In the genomic region with DNA sequence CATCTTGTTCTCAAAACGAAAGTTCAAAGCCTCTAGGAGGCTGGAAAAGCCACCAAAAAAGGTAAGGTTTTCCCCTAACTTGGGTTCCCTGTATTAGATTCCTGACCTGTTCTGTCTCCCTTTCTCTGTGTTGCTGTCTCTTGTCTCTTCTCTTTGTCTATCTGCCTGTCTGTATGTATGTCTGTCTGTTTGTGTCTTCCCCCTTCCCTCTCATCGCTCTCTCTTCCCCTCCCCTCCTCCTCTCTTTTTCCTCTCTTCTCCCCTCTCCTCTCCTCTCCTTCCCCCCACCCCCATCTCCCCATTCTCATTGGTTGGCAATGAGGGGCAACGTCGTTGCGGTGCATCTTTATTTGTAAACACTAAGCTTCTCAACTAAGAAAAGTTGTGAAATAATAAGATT, we compare ENCODE assay signal across 8 mouse cellular contexts. TPM values are rescaled to one million over a fixed set of nuclear protein-coding genes. Genes with fewer than 3 reads are reported as not detected.
DNase-seq lines count a peak whose midpoint lies in the region; ATAC-seq lines count a peak whose summit lies in the region.

A gene (minus strand): TSS at position 101 of the 400 bp plus-strand sequence.

- H3K4me1 ChIP-seq in kidney, embryonic 15.5 days, result peaks cover 35% of the 10 kb centered on the region
- peaks cover 34% of the 10 kb centered on the region for H3K4me1 ChIP-seq in midbrain, embryonic 15.5 days

- peak within 1 kb of the TSS; percentile 72 for H3K27ac ChIP-seq in kidney, embryonic 15.5 days
- peak within 1 kb of the TSS; percentile 64 for H3K27ac ChIP-seq in midbrain, embryonic 15.5 days

- no peaks in the 10 kb centered on the region for H3K9me3 ChIP-seq in kidney, embryonic 15.5 days (replicated peaks)
- H3K9me3 ChIP-seq in midbrain, embryonic 15.5 days, result no peaks in the 10 kb centered on the region

- H3K4me3 ChIP-seq in kidney, embryonic 15.5 days (replicated peaks), result peak within 1 kb of the TSS; percentile 74
- H3K4me3 ChIP-seq in midbrain, embryonic 15.5 days, result peak within 1 kb of the TSS; percentile 89

- no peaks in the 10 kb centered on the region for H3K27me3 ChIP-seq in kidney, embryonic 15.5 days
- H3K27me3 ChIP-seq in midbrain, embryonic 15.5 days (replicated peaks), result no peaks in the 10 kb centered on the region

- no peak for ATAC-seq in kidney, embryonic 15.5 days (replicated peaks; ENCODE audit: low FRiP score)
- no peak for ATAC-seq in midbrain, embryonic 15.5 days (replicated peaks)

- peak within 1 kb of the TSS; percentile 85 for H3K4me2 ChIP-seq in kidney, embryonic 15.5 days
- peak within 1 kb of the TSS; percentile 73 for H3K4me2 ChIP-seq in midbrain, embryonic 15.5 days

- peak within 1 kb of the TSS; percentile 72 for H3K9ac ChIP-seq in kidney, embryonic 15.5 days
- peak within 1 kb of the TSS; percentile 58 for H3K9ac ChIP-seq in midbrain, embryonic 15.5 days

- DNase-seq in kidney, postnatal 36 days, result no peak
- DNase-seq in adrenal gland, postnatal 10 days, result no peak
- DNase-seq in gastrocnemius, postnatal 4 days (ENCODE audit: low spot score in 2 of 2), result no peak
- no peak for DNase-seq in layer of hippocampus, postnatal 25 days (ENCODE audit: extremely low spot score in 1 of 2, low spot score in 1 of 2)
- no peak for DNase-seq in ovary, postnatal 10 days (ENCODE audit: low spot score)
- no peak for DNase-seq in retina, embryonic 14.5 days (ENCODE audit: low spot score)

- no peaks in the 10 kb centered on the region; the same call in 1 of the 2 replicates for H3K36me3 ChIP-seq in kidney, embryonic 15.5 days
- H3K36me3 ChIP-seq in midbrain, embryonic 15.5 days (replicated peaks), result no peaks in the 10 kb centered on the region

- WGBS in kidney, embryonic 15.5 days, result 31% methylated on average over 5 of the region's 5 CpGs
- WGBS in midbrain, embryonic 15.5 days, result 22% methylated on average over 5 of the region's 5 CpGs

RNA-seq across cellular contexts. Expression of the gene that starts here (rescaled TPM):
- 15.9 and 17.1 TPM in 2 replicates for polyA plus RNA-seq in kidney, embryonic 15.5 days (2015; fragmentation: Nextera tagmentation; extraction: Ambion mirVana)
- total RNA-seq in adrenal gland, postnatal 10 days (2021), result 10 to 100 TPM; 20.7 to 25.7 TPM
- 10 to 100 TPM; 18.6 to 20.6 TPM for total RNA-seq in gastrocnemius, postnatal 4 days (2021)
- total RNA-seq in layer of hippocampus, postnatal 25 days (2021), result 10 to 100 TPM; 24.0 to 26.2 TPM
- polyA plus RNA-seq in midbrain, embryonic 15.5 days (2015; fragmentation: Nextera tagmentation; extraction: Ambion mirVana), result 13.6 and 15.1 TPM in 2 replicates
